Mouse (Mus musculus): ENCODE measurements around the gene Barhl2. TPM values are rescaled to one million over a fixed set of nuclear protein-coding genes. Genes with fewer than 3 reads are reported as not detected.

Gene Barhl2
- polyA plus RNA-seq (2014; fragmentation: Nextera tagmentation; extraction: Ambion mirVana): 10.3 and 12.4 TPM in 2 replicates

DNA sequence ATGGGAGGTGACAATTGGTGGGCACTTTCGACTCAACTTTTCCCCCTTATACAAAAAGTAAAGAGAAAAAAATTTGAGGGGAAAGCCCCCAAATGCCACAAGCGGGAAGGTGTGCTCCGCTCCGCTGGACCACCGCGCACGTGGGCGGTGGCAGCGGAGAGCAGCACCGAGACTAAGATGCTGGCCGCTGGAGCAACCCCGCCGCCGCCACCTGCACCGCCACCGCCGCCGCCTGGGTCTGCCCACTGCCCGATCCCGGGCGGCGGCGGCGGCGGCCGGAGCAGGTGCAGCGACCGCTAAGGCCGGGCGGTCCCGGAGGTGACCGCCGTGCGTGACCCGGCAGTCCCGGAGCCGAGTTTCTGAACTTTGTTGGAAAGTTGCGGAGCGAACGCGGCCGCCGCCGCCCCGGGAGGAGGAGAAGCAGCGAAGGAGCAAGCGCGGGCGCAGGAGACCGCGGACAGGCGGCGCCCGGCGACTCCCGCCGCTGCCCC is at the start of gene Barhl2:
Barhl2 (minus strand) TSS at position 181 of the 491 bp plus-strand sequence.
- H3K4me2 ChIP-seq: peak within 1 kb of the TSS; percentile 86
- H3K4me1 ChIP-seq (ENCODE audit: control insufficient read depth, insufficient read depth, low read length): peaks cover 14% of the 10 kb centered on the region
- H3K27ac ChIP-seq (ENCODE audit: low read depth, low read length): peak within 1 kb of the TSS; percentile 71
- DNase-seq (ENCODE audit: low spot score, missing footprints) (peak; percentile 96), ATAC-seq (ENCODE audit: low FRiP score) (peak; percentile 30)
- WGBS: under 1% methylated on average over 39 of the region's 57 CpGs
- H3K9me3 ChIP-seq (ENCODE audit: control insufficient read depth, low read length): no peaks in the 10 kb centered on the region
- no peaks in the 10 kb centered on the region for H3K36me3 ChIP-seq (ENCODE audit: control insufficient read depth, insufficient read depth, low read length)
- H3K4me3 ChIP-seq (ENCODE audit: low read depth, low read length): peak within 1 kb of the TSS; percentile 60
- H3K9ac ChIP-seq (ENCODE audit: low read length): peak within 1 kb of the TSS; percentile 61
- peaks cover 88% of the 10 kb centered on the region for H3K27me3 ChIP-seq (ENCODE audit: control insufficient read depth, insufficient read depth, low read length)

DNA sequence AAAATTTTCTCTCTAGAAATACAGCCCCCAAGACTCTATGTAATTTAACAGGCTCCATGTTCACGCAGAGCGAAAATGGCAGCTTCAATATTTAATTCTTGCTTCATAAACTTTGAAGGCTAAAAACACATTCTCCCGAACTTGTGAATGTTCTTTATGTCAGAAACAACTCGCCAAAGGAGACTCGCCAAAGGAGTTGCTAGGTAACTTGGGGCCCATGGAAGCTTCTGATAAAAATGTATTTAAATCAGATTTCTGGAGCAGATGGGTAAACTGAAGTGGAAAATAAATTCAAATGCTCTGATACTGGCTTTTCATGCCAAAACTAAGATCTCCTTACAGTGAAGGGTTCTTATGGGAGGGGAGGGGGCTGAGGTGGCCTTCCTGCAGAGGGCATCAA is 48.1 kb upstream of the Barhl2 start:
- Histone ChIP-seq H3K4me2 (no peak overlapping the region), H3K27ac (ENCODE audit: low read depth, low read length) (no peak overlapping the region), H3K4me1 (ENCODE audit: control insufficient read depth, insufficient read depth, low read length) (peaks cover 5% of the 10 kb centered on the region), H3K9ac (ENCODE audit: low read length) (no peak overlapping the region), H3K36me3 (ENCODE audit: control insufficient read depth, insufficient read depth, low read length) (no peaks in the 10 kb centered on the region), H3K9me3 (ENCODE audit: control insufficient read depth, low read length) (no peaks in the 10 kb centered on the region), H3K27me3 (ENCODE audit: control insufficient read depth, insufficient read depth, low read length) (no peaks in the 10 kb centered on the region), H3K4me3 (ENCODE audit: low read depth, low read length) (no peak overlapping the region)
- ATAC-seq (ENCODE audit: low FRiP score) (no peak), DNase-seq (ENCODE audit: low spot score, missing footprints) (no peak)
- 87% methylated on average over 5 of the region's 5 CpGs for WGBS

DNA sequence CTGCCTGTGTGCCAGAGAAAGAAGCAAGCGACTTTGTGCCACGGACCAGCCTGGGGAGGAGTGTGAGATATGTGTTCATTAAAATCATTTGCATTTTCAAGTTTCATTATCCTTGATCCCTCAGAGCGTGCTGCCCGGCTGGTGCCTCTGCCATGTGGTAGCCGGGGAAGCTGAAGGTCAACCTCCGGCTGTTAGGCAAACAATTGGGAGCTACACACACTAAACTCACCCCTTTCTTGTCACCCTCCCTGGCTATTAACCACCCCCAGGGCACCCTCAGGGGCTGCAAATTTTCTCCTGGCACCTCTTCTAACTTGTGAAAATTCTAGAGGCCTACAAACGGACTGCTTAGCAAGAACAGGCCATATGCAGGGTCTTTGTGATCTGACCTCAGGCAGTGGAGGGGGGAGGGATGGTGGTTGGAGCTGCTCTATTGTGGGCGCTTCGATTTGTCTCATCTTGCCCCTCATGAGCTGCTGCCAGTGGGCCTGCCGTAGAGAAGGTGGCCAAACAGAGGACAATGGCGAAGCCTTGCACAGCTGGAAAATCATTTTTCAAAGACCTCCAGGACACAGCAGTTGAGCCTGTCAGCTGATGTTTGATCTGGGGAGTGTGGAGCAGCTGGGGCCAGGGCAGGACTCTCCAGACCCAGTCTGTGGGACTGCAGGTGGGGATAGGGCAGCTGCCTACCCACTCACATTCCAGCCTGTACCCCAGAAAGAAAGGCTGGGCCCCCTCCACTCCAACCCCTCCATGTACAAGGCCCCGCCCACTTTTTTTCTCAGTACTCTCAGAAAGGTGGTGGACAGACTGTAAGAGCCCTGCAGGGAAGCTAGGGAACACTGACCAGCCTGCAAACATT is 44.9 kb upstream of the Barhl2 start:
- DNase-seq (ENCODE audit: low spot score, missing footprints) (peak; percentile 88), ATAC-seq (ENCODE audit: low FRiP score) (peak; percentile 85)
- H3K4me2 ChIP-seq: no peak overlapping the region
- H3K27me3 ChIP-seq (ENCODE audit: control insufficient read depth, insufficient read depth, low read length): no peaks in the 10 kb centered on the region
- H3K36me3 ChIP-seq (ENCODE audit: control insufficient read depth, insufficient read depth, low read length): no peaks in the 10 kb centered on the region
- no peak overlapping the region for H3K4me3 ChIP-seq (ENCODE audit: low read depth, low read length)
- no peaks in the 10 kb centered on the region for H3K9me3 ChIP-seq (ENCODE audit: control insufficient read depth, low read length)
- H3K4me1 ChIP-seq (ENCODE audit: control insufficient read depth, insufficient read depth, low read length): peaks cover 5% of the 10 kb centered on the region
- WGBS: 47% methylated on average over 12 of the region's 12 CpGs
- no peak overlapping the region for H3K9ac ChIP-seq (ENCODE audit: low read length)
- peak overlapping the region; percentile 45; the same call in 1 of the 2 replicates for H3K27ac ChIP-seq (ENCODE audit: low read depth, low read length)

DNA sequence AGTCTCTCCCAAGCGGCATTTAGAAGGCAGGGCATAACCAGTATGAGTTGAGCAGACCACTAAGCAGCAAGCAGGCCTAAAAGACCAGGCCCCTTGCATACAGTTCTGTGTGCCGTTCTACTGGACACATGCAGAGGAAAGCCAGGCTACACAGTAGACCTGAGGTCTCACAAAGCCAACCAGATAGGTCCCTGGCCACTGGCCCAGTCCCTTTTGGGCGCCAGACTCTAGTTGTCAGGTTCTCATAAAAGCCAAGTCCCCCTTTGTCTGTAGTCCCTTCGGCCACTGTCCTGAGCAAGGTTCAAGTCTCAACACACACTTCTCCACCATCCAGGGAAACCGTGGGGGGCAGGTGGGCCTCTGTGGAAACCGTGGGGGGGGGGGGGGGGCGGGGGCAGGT is 44.3 kb upstream of the Barhl2 start:
- peak; percentile 6; the same call in 1 of the 2 replicates for ATAC-seq (ENCODE audit: low FRiP score)
- no peaks in the 10 kb centered on the region for H3K9me3 ChIP-seq (ENCODE audit: control insufficient read depth, low read length)
- no peak overlapping the region for H3K4me2 ChIP-seq
- H3K4me1 ChIP-seq (ENCODE audit: control insufficient read depth, insufficient read depth, low read length): peaks cover 5% of the 10 kb centered on the region
- 82% methylated on average over 6 of the region's 7 CpGs for WGBS
- H3K4me3 ChIP-seq (ENCODE audit: low read depth, low read length): no peak overlapping the region
- H3K27me3 ChIP-seq (ENCODE audit: control insufficient read depth, insufficient read depth, low read length): no peaks in the 10 kb centered on the region
- DNase-seq (ENCODE audit: low spot score, missing footprints): no peak
- no peak overlapping the region for H3K9ac ChIP-seq (ENCODE audit: low read length)
- H3K27ac ChIP-seq (ENCODE audit: low read depth, low read length): no peak overlapping the region
- no peaks in the 10 kb centered on the region for H3K36me3 ChIP-seq (ENCODE audit: control insufficient read depth, insufficient read depth, low read length)

DNA sequence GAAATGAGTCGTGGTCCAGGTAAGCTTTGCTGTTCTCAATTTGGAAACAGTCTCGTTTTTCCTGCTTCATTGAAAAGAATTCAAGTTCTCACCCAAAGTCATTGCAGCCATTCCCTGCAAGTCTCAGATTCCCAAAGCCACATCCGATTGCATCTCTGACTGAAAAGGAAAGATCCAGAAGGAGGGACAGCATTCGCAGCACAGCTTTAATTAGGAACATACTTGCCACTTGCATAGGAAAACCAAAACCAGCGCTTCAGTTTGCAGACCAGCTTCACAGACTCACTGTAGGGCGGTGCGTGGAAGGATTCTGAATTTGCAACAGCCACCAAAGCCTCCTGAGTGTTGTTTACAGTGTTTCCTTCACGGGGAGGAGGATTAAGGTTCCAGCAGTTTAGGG is 33.8 kb upstream of the Barhl2 start:
- no peaks in the 10 kb centered on the region for H3K27me3 ChIP-seq (ENCODE audit: control insufficient read depth, insufficient read depth, low read length)
- no peak overlapping the region for H3K27ac ChIP-seq (ENCODE audit: low read depth, low read length)
- H3K4me2 ChIP-seq: no peak overlapping the region
- no peaks in the 10 kb centered on the region for H3K9me3 ChIP-seq (ENCODE audit: control insufficient read depth, low read length)
- H3K9ac ChIP-seq (ENCODE audit: low read length): no peak overlapping the region
- no peak overlapping the region for H3K4me3 ChIP-seq (ENCODE audit: low read depth, low read length)
- no peak for DNase-seq (ENCODE audit: low spot score, missing footprints)
- no peak for ATAC-seq (ENCODE audit: low FRiP score)
- H3K36me3 ChIP-seq (ENCODE audit: control insufficient read depth, insufficient read depth, low read length): no peaks in the 10 kb centered on the region
- 59% methylated on average over 8 of the region's 8 CpGs for WGBS
- H3K4me1 ChIP-seq (ENCODE audit: control insufficient read depth, insufficient read depth, low read length): no peaks in the 10 kb centered on the region; the same call in none of the 2 replicates

DNA sequence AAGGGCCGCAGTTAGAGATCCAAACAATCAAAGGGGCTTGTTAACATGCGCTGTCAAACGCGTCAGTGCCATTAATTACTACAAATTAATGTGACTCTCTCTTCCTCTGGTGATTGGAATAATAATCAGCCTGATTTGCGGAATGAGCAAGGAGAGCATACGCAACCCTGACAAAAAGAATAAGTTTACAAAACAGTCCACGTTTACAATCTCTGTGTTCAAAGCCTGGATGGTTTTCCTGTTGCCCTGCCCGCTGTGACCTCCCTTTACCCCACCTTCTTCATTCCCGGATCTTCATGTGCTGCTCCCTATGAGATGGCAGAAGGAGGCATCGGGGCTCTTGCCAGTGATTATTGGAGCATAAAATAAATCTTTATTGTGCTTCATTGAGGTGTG is 14.1 kb upstream of the Barhl2 start:
- Histone ChIP-seq H3K36me3 (ENCODE audit: control insufficient read depth, insufficient read depth, low read length) (no peaks in the 10 kb centered on the region), H3K27ac (ENCODE audit: low read depth, low read length) (no peak overlapping the region), H3K9me3 (ENCODE audit: control insufficient read depth, low read length) (no peaks in the 10 kb centered on the region), H3K9ac (ENCODE audit: low read length) (no peak overlapping the region), H3K27me3 (ENCODE audit: control insufficient read depth, insufficient read depth, low read length) (peaks cover 65% of the 10 kb centered on the region), H3K4me1 (ENCODE audit: control insufficient read depth, insufficient read depth, low read length) (peaks cover 30% of the 10 kb centered on the region), H3K4me2 (no peak overlapping the region), H3K4me3 (ENCODE audit: low read depth, low read length) (no peak overlapping the region)
- WGBS: 4% methylated on average over 10 of the region's 10 CpGs
- DNase-seq (ENCODE audit: low spot score, missing footprints) (peak; percentile 89), ATAC-seq (ENCODE audit: low FRiP score) (no peak)

DNA sequence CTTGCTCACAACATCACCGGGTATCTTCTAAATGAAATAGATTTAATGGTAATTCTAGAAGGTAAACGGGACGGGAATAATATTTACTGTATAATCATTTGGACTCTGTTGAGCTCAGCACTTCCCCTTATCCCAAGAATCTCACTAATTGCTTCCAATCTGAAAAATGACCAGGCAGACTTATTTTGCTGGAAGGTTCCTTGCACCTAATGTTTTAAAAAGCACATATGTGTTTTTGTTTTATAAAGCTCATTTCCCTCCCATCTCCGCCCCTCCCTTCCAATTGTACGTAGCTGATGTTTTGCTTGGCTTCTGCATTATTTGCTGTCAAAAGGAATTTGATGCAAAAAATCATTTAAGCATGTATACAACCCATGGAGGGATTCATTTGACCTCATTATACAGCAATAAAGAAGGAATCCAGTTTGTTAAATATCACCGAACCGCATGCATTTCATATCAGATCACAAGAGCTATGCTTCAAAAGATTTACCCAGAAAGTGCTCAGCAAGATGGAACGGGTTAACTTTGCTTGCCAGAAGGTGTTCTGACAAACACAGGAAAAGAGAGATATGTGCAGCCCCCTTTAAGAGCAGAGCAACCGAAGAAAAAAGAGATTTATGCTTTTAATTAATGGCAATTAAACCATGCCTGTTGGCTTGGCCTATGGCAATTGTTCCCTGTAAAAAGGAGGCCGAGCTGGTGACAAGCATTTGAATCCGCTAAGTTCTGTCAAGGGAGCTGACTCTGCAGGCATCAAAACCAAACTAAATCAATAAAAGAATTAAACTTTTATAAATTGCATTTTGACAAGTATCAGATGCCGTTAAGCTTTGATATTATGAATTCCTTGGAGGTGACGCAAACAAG is 13.5 kb upstream of the Barhl2 start:
- Histone ChIP-seq H3K4me1 (ENCODE audit: control insufficient read depth, insufficient read depth, low read length) (peaks cover 34% of the 10 kb centered on the region), H3K4me3 (ENCODE audit: low read depth, low read length) (no peak overlapping the region), H3K27me3 (ENCODE audit: control insufficient read depth, insufficient read depth, low read length) (peaks cover 71% of the 10 kb centered on the region), H3K9ac (ENCODE audit: low read length) (no peak overlapping the region), H3K4me2 (peak overlapping the region; percentile 58; the same call in 1 of the 2 replicates), H3K27ac (ENCODE audit: low read depth, low read length) (no peak overlapping the region), H3K36me3 (ENCODE audit: control insufficient read depth, insufficient read depth, low read length) (no peaks in the 10 kb centered on the region), H3K9me3 (ENCODE audit: control insufficient read depth, low read length) (no peaks in the 10 kb centered on the region)
- ATAC-seq (ENCODE audit: low FRiP score): no peak
- DNase-seq (ENCODE audit: low spot score, missing footprints): peak; percentile 91
- WGBS: 7% methylated on average over 13 of the region's 13 CpGs

DNA sequence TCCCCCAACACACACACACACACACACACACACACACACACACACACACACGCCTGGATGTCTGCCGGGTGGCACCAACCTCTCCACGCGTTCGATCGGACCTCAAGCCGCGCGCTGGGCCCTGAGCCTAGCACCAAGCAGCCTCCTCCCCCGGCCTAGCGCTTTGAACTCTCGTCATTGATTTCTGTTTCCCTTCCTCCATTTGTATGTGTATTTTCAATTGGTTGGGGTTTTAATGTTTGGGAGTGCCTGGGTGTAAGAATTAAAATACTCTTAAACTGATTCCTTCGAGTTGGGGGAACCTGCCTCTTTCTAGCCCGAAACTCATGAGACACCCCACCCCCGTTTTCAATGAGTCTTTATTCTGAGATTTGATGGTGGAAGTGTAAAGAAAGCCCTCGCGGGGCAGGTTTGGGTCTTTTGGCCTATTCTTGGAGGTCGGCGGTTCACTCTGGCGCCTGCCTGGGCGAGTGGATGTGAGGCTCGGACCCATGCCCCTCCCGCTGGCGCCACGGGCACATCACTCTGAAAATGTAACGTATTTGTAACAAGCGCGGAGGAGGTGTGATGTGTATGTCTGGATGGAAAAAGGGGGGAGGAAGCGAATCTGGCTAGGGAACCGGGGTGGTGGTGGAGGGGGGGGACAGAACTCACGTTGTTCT is 7.3 kb upstream of the Barhl2 start:
- H3K4me2 ChIP-seq: peak overlapping the region; percentile 41
- peaks cover 46% of the 10 kb centered on the region for H3K4me1 ChIP-seq (ENCODE audit: control insufficient read depth, insufficient read depth, low read length)
- 1% methylated on average over 31 of the region's 31 CpGs for WGBS
- H3K4me3 ChIP-seq (ENCODE audit: low read depth, low read length): peak overlapping the region; percentile 23; the same call in 1 of the 2 replicates
- H3K9me3 ChIP-seq (ENCODE audit: control insufficient read depth, low read length): no peaks in the 10 kb centered on the region
- H3K27ac ChIP-seq (ENCODE audit: low read depth, low read length): peak overlapping the region; percentile 65
- ATAC-seq (ENCODE audit: low FRiP score): peak; percentile 25; the same call in 1 of the 2 replicates
- DNase-seq (ENCODE audit: low spot score, missing footprints): peak; percentile 95
- H3K27me3 ChIP-seq (ENCODE audit: control insufficient read depth, insufficient read depth, low read length): peaks cover 97% of the 10 kb centered on the region
- no peaks in the 10 kb centered on the region for H3K36me3 ChIP-seq (ENCODE audit: control insufficient read depth, insufficient read depth, low read length)
- H3K9ac ChIP-seq (ENCODE audit: low read length): peak overlapping the region; percentile 51
